Mouse (Mus musculus): ENCODE data around the gene Shisa2.

DNA sequence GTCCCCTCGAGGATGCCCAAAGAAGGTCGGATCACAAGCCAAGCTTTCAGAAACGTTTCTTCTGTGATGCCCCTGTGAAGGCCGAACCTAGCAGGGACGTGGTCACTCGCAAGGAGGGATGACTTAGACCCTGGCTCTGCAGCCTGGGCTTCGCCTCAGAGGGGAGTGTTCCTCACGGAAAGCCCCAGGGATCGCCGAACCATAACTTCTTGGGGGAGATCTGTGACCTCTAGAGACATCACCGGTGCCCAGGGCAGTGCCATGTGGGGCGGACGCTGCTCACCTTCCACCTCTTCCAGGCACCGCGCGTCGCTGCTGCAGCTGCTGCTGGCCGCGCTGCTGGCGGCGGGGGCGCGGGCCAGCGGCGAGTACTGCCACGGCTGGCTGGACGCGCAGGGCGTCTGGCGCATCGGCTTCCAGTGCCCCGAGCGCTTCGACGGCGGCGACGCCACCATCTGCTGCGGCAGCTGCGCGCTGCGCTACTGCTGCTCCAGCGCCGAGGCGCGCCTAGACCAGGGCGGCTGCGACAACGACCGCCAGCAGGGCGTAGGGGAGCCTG is 777 bp downstream of the Shisa2 start:
- TF ChIP-seq CTCF (IDR thresholded peaks at IDR 0.05; ENCODE audit: control insufficient read depth, insufficient read depth, insufficient read length) (no peak), USF1 (IDR thresholded peaks at IDR 0.05; ENCODE audit: low read depth) (no peak)

Measured in C2C12 (cell line).